Mouse (Mus musculus) megakaryocyte-erythroid progenitor cell, adult 5-6 weeks (primary cell): ENCODE measurements around the gene Dlk2. TPM values are rescaled to one million over a fixed set of nuclear protein-coding genes. Genes with fewer than 3 reads are reported as not detected.

Experiments used
- ATAC-seq: replicated peaks from 2 replicates; pipeline ENCODE4 v1.8.0; 2016; ENCODE audit warnings: mild to moderate bottlenecking, inconsistent platforms; ENCODE audit not compliant: severe bottlenecking, poor library complexity, low FRiP score, low TSS enrichment
- total RNA-seq, 2 experiments: library from RNA; stranded (forward) in 1 of 2; stranded (reverse) in 1 of 2; fragments of 200-1000, 215-1000 nt in 1 of 2; fragments of >200 nt in 1 of 2; fragmentation: Nextera tagmentation in 1 of 2; gene quantifications; 2 replicates each; pipeline ENCODE4 v1.2.3; 2014 to 2017

Gene Dlk2
- total RNA-seq, 2 experiments from 2014 or later: not detected

DNA sequence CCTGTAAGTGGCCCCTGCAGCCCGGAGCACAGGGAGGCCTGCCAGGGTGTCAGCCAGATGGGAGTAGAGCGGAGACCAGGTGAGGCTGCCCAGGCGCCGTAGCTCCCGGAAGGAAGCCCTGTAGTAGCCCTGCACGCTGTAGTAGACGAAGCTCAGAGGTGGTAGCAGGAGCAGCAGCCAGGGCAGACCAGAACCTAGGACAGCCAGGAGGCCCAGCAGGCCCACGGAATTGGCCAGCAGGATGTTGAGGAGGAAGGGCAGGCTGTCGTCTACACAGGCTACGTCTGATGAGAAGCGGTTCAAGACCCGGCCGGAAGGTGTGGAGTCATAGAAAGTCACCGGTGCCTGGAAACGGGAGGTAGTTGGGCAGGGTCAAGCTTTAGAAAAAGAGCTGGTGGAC lies 9.7 kb downstream of the Dlk2 start:
- ATAC-seq: no peak

DNA sequence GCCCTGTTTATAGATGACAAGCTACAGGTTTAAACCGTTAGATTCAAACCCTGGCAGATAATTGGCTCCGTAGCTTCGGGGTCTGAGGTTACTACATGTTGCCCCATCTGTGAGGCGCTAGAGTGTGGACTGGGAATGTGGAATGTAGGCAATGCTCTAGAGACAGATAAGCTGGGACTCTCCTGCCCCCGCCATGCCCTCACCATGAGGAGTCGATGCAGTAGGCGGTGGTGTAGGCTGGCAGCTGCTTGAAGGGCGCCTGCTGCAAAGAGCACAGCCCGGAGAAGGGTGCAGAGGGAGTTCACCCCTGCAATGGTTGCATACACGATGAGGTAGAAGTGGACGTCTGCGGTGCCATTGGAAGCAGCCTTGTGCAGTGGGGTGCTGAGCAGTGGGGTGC lies 12.6 kb downstream of the Dlk2 start:
- ATAC-seq: no peak

GRCm38 (mm10) chr17:46310515-46310914 lies 13.3 kb downstream of the Dlk2 start:
- no peak for ATAC-seq

DNA sequence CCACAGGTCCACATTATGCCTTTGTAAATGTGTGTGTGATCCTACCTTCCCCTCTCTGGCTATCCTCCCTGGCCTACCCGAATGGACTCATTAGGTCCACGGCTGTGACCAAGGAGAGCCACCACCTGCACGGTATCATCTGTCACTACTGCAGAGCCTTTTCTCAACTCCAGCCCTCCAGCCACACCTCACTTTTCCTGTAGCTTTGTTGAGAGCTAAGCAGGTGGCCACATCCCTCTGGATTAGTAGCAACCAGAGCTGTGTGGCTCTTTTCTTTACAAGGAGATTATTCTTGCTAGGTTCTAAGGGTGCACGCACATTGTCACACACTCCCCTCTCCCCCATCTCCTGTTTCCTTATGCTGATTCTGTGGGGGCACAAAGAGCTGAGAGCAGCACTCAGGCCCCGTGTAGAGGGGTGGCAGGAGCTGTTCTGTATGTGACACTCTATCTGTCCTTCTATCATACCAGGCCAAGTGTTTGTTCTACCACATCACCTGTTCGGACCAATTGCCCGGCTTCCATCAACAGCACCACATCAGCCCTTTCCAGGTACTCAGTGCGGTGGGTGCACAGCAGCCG lies 16.0 kb downstream of the Dlk2 start:
- no peak for ATAC-seq

GRCm38 (mm10) chr17:46315813-46316212 lies 18.6 kb downstream of the Dlk2 start:
- ATAC-seq: no peak

GRCm38 (mm10) chr17:46320492-46320891 lies 23.3 kb downstream of the Dlk2 start:
- no peak for ATAC-seq

DNA sequence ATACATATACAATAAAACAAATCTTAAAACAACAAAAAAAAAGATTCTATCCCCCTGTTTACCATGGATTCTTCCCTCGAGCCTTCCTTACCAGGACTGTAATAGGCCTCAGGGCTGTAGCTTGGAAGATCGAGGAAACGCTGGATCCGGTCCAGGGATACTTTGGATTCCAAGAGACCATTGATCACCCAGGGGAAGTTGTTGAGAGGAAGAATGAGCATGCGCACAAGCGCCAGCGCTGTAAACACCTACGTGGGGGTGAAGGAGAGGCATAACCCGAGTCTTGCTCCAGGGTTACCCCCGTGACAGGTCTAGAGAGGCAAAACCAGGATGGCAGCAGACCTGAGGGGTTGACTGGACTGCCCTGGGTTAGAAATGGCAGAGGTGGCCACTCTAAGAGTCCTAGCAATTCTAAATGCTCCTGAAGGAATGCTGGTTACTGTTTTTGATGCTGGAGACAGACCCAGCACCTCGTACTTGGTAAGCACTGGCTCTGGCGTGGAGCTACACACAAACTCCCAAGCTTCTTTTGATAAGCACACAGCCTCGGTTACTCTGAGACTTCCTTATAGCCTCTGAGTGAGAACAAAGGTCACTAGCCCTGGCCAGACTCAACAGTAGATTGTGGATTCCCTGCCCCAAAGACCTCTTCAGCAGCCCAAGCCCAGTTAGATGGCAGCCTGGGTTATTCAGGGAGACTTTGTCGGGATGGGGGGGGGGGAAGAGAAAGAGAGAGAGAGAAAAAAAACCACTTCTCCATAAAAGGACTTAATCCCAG lies 25.0 kb downstream of the Dlk2 start:
- ATAC-seq: no peak

DNA sequence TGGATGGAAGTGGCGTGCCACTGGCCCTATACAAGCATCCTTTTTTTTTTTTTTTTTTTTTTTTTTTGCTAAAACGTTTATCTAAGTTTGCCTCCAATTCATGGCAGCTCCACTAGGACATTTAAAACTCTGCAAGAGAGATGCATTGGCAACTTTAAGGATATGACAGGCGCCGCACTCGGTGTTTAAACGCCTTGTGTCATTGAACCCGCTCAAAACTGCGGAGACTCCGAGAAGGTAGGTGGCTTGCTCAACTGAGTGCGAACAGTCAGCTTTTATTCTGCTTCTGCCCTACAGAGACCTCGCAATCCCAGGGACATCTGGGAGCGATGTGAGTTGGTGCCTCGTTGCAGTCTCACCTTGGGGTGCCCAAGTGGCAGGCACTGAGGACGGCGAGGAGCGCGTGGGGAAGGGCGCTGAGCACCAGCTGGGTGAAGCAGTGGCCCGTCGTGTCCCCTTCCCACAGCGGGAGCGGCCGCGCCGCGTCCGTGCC lies 30.2 kb downstream of the Dlk2 start:
- ATAC-seq: no peak

DNA sequence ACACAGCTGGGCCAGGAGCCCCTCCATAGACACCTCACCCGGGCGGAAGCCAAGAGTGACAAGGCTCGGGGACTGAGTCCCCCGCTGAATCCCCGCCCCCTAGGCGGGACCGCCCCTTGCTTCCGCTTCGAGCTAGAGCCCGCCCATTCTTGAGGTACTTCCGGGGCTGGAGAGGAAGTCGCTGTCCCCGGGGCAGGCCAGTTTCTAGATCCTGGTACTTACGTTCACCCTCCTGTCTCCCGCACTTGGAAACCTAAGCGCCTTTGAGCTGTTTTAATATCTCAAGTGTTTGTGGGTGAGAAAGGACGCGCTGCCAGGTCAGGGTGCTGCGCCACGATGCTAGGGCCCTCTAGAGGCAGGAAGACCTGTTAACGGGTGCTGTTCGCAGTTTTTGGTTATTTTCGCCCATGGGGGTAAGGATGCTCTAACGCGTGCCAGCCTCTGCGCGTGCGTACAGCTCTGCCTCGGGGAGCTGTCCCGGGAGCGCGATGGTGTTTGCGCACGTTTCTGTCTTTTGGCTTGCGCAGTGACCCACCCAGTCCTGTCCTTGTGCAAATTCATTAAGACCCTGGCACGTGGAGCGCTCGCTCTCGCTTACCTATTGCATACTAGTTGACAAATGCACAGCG lies 30.8 kb downstream of the Dlk2 start, which contains the start of gene Abcc10:
Gene Abcc10 (minus strand): TSS at position 447 of the 629 bp plus-strand sequence.
- peak; percentile 97 for ATAC-seq

- no peak for ATAC-seq
Observed at GRCm38 (mm10) chr17:46328723-46329122, 31.5 kb downstream of the Dlk2 start.

DNA sequence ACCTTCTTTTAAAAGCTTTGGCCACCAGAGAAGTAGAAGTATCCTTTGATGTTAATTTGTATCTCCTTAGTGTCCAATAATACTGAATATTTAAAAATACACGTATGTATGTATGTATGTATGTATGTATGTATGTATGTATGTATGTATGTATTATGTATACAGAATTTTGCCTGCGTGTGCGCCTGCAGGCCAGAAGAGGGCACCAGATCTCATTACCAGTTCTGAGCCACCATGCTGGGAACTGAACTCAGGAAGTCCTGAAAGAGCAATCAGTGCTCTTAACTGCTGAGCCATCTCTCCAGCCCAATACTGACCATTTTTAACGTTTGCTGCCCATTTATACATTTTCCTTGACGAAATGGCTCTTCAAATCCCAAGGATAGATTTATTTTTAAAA lies 39.3 kb downstream of the Dlk2 start:
- ATAC-seq: no peak

DNA sequence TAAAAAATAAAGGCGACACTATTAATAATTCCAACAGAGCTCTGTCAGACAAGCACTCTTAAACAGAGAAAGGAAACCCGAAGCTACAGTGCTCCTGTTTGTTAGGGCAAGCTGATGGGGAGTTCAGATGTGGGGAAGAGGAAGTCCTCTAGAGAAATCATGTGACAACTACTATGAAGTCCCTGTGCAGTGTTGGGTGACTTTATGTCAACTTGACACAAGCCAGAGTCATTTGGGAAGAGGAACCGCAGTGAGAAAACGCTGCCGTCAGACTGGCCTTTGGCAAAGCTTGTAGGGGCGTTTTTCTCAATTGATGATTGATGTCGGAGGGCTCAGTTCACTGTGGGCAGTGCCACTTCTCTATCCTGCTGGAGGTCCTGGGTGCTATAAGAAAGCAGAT lies 44.0 kb downstream of the Dlk2 start:
- ATAC-seq: no peak

- ATAC-seq: no peak
Observed at GRCm38 (mm10) chr17:46351026-46351700, 53.9 kb downstream of the Dlk2 start.

Other genes starting within 250 kb of the Dlk2 start
- gene Mrps18a, start 186.4 kb upstream of the Dlk2 start, total RNA-seq (2014; fragmentation: Nextera tagmentation): 67.8 and 89.9 TPM in 2 replicates
- 39.1 and 50.0 TPM in 2 replicates for gene Mrps18a, start 186.4 kb upstream of the Dlk2 start, total RNA-seq (2017)
- 4.3 TPM in 1 of 2 replicates, not detected in the other for gene Rsph9, start 153.2 kb upstream of the Dlk2 start, total RNA-seq (2014; fragmentation: Nextera tagmentation)
- not detected in 2 replicates for gene Rsph9, start 153.2 kb upstream of the Dlk2 start, total RNA-seq (2017)
- gene Mad2l1bp, start 143.9 kb upstream of the Dlk2 start, total RNA-seq (2014; fragmentation: Nextera tagmentation): 15.4 and 16.1 TPM in 2 replicates
- 8.0 and 9.7 TPM in 2 replicates for gene Mad2l1bp, start 143.9 kb upstream of the Dlk2 start, total RNA-seq (2017)
- 47.9 and 52.5 TPM in 2 replicates for gene Gtpbp2, start 136.4 kb upstream of the Dlk2 start, total RNA-seq (2014; fragmentation: Nextera tagmentation)
- gene Gtpbp2, start 136.4 kb upstream of the Dlk2 start, total RNA-seq (2017): 23.7 and 24.6 TPM in 2 replicates
- gene Polh, start 94.8 kb upstream of the Dlk2 start, total RNA-seq (2014; fragmentation: Nextera tagmentation): 19.9 and 27.9 TPM in 2 replicates
- 22.5 and 30.3 TPM in 2 replicates for gene Polh, start 94.8 kb upstream of the Dlk2 start, total RNA-seq (2017)
- 58.7 and 74.9 TPM in 2 replicates for gene Xpo5, start 94.6 kb upstream of the Dlk2 start, total RNA-seq (2014; fragmentation: Nextera tagmentation)
- 74.0 and 81.7 TPM in 2 replicates for gene Xpo5, start 94.6 kb upstream of the Dlk2 start, total RNA-seq (2017)
- gene Polr1c, start 49.4 kb upstream of the Dlk2 start, total RNA-seq (2014; fragmentation: Nextera tagmentation): 82.6 and 131 TPM in 2 replicates
- gene Polr1c, start 49.4 kb upstream of the Dlk2 start, total RNA-seq (2017): 54.1 and 89.4 TPM in 2 replicates
- gene Yipf3, start 49.3 kb upstream of the Dlk2 start, total RNA-seq (2014; fragmentation: Nextera tagmentation): 65.9 and 69.9 TPM in 2 replicates
- gene Yipf3, start 49.3 kb upstream of the Dlk2 start, total RNA-seq (2017): 32.9 and 38.5 TPM in 2 replicates
- gene Lrrc73, start 43.9 kb upstream of the Dlk2 start, total RNA-seq (2014; fragmentation: Nextera tagmentation): 0.66 and 2.7 TPM in 2 replicates
- gene Lrrc73, start 43.9 kb upstream of the Dlk2 start, total RNA-seq (2017): 0.38 TPM in 1 of 2 replicates, not detected in the other
- 20.1 and 24.5 TPM in 2 replicates for gene Tjap1, start 14.4 kb upstream of the Dlk2 start, total RNA-seq (2014; fragmentation: Nextera tagmentation)
- gene Tjap1, start 14.4 kb upstream of the Dlk2 start, total RNA-seq (2017): 15.8 and 18.5 TPM in 2 replicates
- 5.8 and 7.0 TPM in 2 replicates for gene Abcc10, start 30.9 kb downstream of the Dlk2 start, total RNA-seq (2014; fragmentation: Nextera tagmentation)
- gene Abcc10, start 30.9 kb downstream of the Dlk2 start, total RNA-seq (2017): 1.6 and 8.7 TPM in 2 replicates
- gene Zfp318, start 86.3 kb downstream of the Dlk2 start, total RNA-seq (2014; fragmentation: Nextera tagmentation): 14.3 and 22.2 TPM in 2 replicates
- 17.3 and 41.5 TPM in 2 replicates for gene Zfp318, start 86.3 kb downstream of the Dlk2 start, total RNA-seq (2017)
- gene Crip3, start 131.5 kb downstream of the Dlk2 start, total RNA-seq (2014; fragmentation: Nextera tagmentation): not detected in 2 replicates
- not detected in 2 replicates for gene Crip3, start 131.5 kb downstream of the Dlk2 start, total RNA-seq (2017)
- not detected in 2 replicates for gene Slc22a7, start 141.0 kb downstream of the Dlk2 start, total RNA-seq (2014; fragmentation: Nextera tagmentation)
- gene Slc22a7, start 141.0 kb downstream of the Dlk2 start, total RNA-seq (2017): not detected in 2 replicates
- 0.10 TPM in 1 of 2 replicates, not detected in the other for gene Ttbk1, start 190.3 kb downstream of the Dlk2 start, total RNA-seq (2014; fragmentation: Nextera tagmentation)
- 0.14 TPM in 1 of 2 replicates, not detected in the other for gene Ttbk1, start 190.3 kb downstream of the Dlk2 start, total RNA-seq (2017)
- 49.4 and 60.5 TPM in 2 replicates for gene Dnph1, start 199.3 kb downstream of the Dlk2 start, total RNA-seq (2014; fragmentation: Nextera tagmentation)
- 15.6 and 27.7 TPM in 2 replicates for gene Dnph1, start 199.3 kb downstream of the Dlk2 start, total RNA-seq (2017)
- 14.1 and 19.6 TPM in 2 replicates for gene Cul9, start 249.0 kb downstream of the Dlk2 start, total RNA-seq (2014; fragmentation: Nextera tagmentation)
- 2.5 and 4.8 TPM in 2 replicates for gene Cul9, start 249.0 kb downstream of the Dlk2 start, total RNA-seq (2017)